Mouse (Mus musculus): ENCODE results near the gene Hspa12a.

The Hspa12a gene

GRCm38 (mm10) chr19:58860255-58861173 is 82.9 kb downstream of the Hspa12a start:
- in situ Hi-C loops (cut with MboI), result no loop called here

- in situ Hi-C loops (cut with MboI), result no loop called here
Observed at GRCm38 (mm10) chr19:58859831-58860254, 83.6 kb downstream of the Hspa12a start.

GRCm38 (mm10) chr19:58859357-58859756 is 84.1 kb downstream of the Hspa12a start:
- in situ Hi-C loops (cut with MboI), result no loop called here

- in situ Hi-C loops (cut with MboI), result no loop called here
Observed at GRCm38 (mm10) chr19:58856129-58856855, 87.2 kb downstream of the Hspa12a start.

GRCm38 (mm10) chr19:58854899-58855298 is 88.6 kb downstream of the Hspa12a start:
- in situ Hi-C loops (cut with MboI), result no loop called here

GRCm38 (mm10) chr19:58853036-58853735 is 90.3 kb downstream of the Hspa12a start:
- in situ Hi-C loops (cut with MboI), result no loop called here

GRCm38 (mm10) chr19:58850719-58851466 is 92.6 kb downstream of the Hspa12a start:
- in situ Hi-C loops (cut with MboI), result no loop called here

GRCm38 (mm10) chr19:58849333-58850131 is 93.9 kb downstream of the Hspa12a start:
- in situ Hi-C loops (cut with MboI), result no loop called here

- in situ Hi-C loops (cut with MboI), result no loop called here
Observed at GRCm38 (mm10) chr19:58843606-58844005, 99.8 kb downstream of the Hspa12a start.

GRCm38 (mm10) chr19:58840721-58841271 is 102.7 kb downstream of the Hspa12a start:
- in situ Hi-C loops (cut with MboI), result no loop called here

GRCm38 (mm10) chr19:58839806-58840205 is 103.6 kb downstream of the Hspa12a start:
- in situ Hi-C loops (cut with MboI), result no loop called here

GRCm38 (mm10) chr19:58839345-58839744 is 104.1 kb downstream of the Hspa12a start:
- in situ Hi-C loops (cut with MboI), result no loop called here

- in situ Hi-C loops (cut with MboI), result no loop called here
Observed at GRCm38 (mm10) chr19:58838706-58839105, 104.7 kb downstream of the Hspa12a start.

- in situ Hi-C loops (cut with MboI), result no loop called here
Observed at GRCm38 (mm10) chr19:58833639-58834180, 109.7 kb downstream of the Hspa12a start.

GRCm38 (mm10) chr19:58832988-58833387 is 110.5 kb downstream of the Hspa12a start:
- in situ Hi-C loops (cut with MboI), result no loop called here

- in situ Hi-C loops (cut with MboI), result no loop called here
Observed at GRCm38 (mm10) chr19:58831280-58831922, 112.1 kb downstream of the Hspa12a start.

GRCm38 (mm10) chr19:58830182-58830581 is 113.3 kb downstream of the Hspa12a start:
- in situ Hi-C loops (cut with MboI), result no loop called here

- in situ Hi-C loops (cut with MboI), result no loop called here
Observed at GRCm38 (mm10) chr19:58829575-58829974, 113.9 kb downstream of the Hspa12a start.

- in situ Hi-C loops (cut with MboI), result no loop called here
Observed at GRCm38 (mm10) chr19:58827656-58828055, 115.8 kb downstream of the Hspa12a start.

- in situ Hi-C loops (cut with MboI), result no loop called here
Observed at GRCm38 (mm10) chr19:58824316-58824715, 119.1 kb downstream of the Hspa12a start.

All from mature B cell (primary cell).